Mouse (Mus musculus) naive thymus-derived CD4-positive, alpha-beta T cell, adult 2 months (primary cell): ENCODE measurements around the gene Pcsk6.
"Not testable (repeated sequence)": the region's sequence is repeated elsewhere in the genome, so short reads cannot be mapped to it uniquely, and the experiment has no call there.

Source experiments
- DNase-seq: peaks from one replicate; pipeline ENCODE4 v3.0.0-alpha.2; 2011; ENCODE audit warnings: low read depth

Pcsk6 gene

GRCm38 (mm10) chr7:65861591-65862472 lies at the start of gene Pcsk6:
Gene Pcsk6, plus strand, starts transcription at chr7:65861734.
- DNase-seq: no peak

DNA sequence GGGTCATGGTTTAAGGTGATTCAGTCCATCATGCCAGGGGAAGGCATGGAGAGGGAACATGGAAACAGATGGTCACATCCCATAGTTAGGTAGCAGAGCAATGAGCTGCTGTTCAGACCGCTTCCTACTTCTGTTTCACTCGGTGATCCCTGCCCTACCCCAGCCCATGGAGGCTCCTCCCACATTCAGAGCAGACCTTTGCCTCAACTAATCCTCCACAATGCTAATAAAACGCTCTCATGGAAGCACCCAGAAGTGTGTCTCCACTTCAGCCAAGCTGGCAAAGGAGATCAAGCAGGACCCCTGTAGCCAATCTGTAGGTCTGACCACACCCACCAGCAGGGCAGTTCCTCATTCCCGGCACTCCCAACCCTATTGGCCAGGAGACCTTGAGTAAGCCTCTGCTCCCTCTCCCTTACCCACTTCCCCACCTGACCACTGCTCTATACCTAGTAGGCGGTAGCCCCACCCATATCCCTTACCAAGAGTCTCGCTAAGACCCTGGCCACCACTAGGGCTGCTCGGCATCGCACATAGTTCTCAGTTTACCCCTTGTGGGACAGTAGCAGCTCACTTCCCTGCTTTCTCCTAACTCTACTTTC lies 47.8 kb upstream of the Pcsk6 start:
- DNase-seq: no peak

GRCm38 (mm10) chr7:65817564-65817963 lies 44.0 kb upstream of the Pcsk6 start:
- DNase-seq: no peak

DNA sequence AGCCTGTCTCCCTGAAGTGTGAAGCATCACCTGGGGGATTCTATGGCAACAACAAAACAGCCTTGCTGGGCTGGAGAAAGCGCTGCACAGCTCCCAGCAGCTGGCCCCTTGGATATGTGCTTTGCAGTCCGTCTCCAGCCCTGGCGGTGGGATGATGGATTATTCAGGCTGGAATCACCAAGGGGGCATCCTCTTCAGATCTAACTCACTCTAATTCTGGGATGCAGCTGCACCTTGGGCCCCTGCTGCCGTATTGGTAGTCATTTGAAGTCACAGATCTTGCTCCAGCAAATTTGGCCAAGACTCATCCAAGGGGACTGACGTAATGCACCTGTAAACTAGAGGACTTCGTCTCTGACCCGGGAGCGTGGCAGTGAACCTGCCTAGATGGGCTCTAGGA lies 41.1 kb upstream of the Pcsk6 start:
- DNase-seq: no peak

DNA sequence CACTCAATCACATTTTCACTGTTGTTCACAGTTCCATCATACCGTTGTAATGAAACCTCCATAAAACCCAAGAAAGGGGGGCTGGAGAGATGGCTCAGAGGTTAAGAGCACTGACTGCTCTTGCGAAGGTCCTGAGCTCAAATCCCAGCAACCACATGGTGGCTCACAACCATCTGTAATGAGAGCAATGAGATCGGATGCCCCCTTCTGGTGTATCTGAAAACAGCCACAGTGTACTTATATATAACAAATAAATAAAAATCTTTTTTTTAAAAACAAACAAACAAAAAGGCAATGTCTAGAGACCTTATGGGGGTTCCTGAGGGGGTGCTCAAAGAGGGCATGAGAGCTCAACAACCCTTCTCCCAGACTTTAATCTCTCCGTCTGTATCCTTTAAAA lies 39.6 kb upstream of the Pcsk6 start:
- DNase-seq: not testable (repeated sequence)

DNA sequence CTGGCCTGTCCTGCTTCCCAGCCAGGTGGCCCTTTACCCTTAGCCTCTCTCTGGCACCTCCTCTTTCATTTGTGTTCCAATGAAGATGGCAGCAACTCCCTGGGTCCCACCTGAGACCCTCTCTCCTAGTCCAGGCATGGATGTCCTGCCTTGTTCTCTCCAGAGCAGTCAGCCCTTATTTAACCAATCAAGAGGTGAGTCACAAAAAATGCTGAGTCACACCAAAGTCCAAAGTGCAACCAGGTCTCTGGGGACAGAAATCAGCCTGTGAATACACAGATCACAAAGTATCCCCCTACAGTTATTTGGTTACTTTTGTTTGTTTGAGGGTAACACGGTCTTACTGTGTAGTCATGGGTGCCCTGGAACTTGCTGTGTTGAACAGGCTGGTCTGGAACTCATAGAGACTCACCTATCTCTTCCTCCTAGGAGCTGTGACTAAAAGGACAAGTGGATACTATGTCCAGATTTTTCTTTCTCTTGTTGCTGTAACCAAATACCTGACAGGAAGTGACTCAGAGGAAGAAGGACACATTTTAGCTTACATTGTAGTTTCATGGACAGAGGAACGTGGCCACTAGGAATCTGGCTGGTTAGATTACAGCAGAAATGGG lies 38.9 kb upstream of the Pcsk6 start:
- no peak for DNase-seq

DNA sequence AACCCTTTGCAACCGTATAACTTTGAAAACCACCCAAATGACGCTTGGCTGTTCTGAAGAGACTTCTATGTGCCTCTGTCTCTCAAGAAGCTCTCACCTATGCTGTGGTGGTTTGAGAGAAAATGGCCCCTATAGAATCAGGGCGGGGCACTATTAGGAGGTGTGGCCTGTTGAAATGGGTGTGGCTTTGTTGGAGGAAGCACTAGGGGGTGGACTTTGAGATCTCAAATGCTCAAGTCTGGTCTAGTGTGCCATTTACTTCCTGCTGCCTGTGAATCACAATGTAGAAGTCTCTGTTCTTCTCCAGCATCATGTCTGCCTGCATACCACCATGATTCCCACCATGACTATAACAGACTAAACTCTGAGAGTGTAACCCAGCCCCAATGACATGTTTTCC lies 21.8 kb upstream of the Pcsk6 start:
- no peak for DNase-seq

GRCm38 (mm10) chr7:65843210-65843609 lies 18.3 kb upstream of the Pcsk6 start:
- no peak for DNase-seq

GRCm38 (mm10) chr7:65860981-65861380 lies 553 bp upstream of the Pcsk6 start:
- no peak for DNase-seq

DNA sequence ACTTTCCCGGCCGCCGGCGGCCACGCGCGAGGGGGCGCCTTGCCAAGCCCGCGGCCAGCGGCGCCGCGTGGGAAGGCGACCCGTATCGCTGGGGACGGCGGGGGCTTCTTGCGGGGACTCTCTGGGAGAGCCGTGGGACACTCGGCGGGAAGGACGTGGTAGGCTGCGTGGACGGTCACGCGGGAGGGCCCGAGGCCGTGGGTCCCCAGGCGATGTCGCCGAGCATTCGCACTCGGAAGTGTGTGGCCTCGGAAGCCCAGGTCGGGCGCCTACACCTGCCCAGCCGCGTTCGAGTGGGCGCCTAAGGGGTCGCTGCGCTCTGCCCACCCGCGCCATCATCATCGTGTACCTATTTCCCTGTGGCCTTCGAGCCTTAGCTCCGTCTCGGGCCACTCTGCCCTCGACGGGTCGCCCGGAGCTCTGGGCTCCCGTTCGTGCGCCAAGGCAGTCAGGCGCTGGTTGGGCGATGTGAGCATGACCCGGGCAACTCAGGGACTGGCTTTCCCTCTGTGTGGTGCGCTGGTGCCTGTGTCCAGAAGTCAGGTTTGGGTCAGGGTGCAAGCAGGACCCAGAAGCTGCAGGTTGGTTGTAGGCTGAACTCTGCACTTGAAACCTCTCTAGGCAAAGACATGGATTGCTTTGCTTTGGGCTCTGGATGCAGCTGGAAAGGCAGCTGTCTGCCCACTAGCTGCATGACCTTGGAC lies 1.1 kb downstream of the Pcsk6 start:
- no peak for DNase-seq

DNA sequence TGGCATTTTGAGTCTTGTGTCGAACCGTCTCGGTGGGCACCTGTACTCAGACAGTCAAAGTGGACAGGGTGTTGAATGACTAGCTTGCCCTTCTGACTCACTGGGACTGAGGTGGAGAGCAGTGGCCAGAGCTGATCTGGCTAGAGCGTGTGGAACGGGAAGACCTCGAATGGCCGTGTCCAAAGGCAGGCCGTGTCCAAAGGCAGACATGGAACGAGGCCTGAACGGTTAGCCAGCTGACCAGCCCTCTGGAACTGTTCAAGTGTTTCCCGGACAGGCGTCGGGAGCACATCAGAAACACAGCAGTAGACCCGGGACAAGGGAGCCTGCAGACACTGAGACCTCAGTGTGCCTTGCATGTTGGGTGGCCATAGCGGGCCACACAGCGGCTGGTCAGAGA lies 7.6 kb downstream of the Pcsk6 start:
- no peak for DNase-seq

DNA sequence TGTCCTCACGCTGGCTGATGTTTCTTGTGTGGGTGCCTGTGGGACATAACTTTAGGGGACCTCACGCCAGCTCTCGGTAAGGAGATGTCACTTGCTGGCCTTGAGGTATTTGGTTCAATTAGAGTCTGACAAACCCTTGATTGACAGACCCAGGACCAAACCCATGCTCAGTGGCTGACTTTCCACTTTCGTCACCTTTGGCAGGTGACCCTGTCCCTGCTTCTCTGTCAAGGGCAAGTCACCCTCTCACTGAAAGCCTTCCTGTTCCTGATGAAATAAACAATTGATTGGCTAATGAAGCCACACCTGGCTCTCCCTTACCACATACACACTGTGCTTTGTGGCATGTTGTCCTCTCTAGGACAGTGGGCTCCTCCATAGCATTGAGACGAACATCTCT lies 8.3 kb downstream of the Pcsk6 start:
- no peak for DNase-seq

DNA sequence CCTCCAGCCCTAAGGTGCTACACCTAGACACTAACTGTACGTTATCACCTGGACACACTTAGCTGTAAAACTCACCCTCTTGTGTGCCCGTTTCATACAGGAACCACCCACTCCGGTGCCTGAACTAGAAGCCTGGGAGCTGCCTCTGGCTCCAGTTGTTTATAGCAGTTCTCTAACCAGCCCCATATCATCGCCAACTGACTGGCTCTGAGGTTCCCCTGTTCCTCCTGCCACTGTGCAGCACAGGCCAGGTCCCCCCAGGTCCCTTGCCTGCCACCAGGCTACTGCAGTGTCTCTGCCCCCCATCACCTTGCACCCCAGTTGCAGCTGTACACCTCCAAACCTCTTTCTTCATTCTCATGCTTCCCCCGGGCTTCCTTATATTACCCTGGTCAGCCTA lies 8.7 kb downstream of the Pcsk6 start:
- no peak for DNase-seq

- DNase-seq: no peak
Measured at GRCm38 (mm10) chr7:65870928-65871580, 9.5 kb downstream of the Pcsk6 start.

DNA sequence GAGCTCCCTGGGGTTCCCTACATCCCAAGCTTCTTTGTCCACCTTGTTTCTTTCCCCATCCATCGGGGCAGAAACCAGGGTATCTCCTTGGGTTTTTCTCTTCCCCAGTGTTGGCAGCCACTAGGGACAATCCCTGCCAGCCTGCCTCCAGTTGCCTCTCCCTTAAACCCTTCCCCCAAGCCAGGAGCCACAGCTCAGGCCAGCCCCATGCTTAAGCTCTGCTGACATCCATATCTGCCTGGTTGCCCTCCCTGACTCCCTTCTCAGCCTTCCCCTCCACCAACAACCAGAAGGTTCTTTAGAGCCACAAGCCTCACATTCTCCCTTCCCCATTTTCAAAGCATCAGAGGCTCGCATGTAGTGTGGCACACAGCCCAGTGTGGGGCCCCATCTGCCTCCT lies 10.3 kb downstream of the Pcsk6 start:
- no peak for DNase-seq

DNA sequence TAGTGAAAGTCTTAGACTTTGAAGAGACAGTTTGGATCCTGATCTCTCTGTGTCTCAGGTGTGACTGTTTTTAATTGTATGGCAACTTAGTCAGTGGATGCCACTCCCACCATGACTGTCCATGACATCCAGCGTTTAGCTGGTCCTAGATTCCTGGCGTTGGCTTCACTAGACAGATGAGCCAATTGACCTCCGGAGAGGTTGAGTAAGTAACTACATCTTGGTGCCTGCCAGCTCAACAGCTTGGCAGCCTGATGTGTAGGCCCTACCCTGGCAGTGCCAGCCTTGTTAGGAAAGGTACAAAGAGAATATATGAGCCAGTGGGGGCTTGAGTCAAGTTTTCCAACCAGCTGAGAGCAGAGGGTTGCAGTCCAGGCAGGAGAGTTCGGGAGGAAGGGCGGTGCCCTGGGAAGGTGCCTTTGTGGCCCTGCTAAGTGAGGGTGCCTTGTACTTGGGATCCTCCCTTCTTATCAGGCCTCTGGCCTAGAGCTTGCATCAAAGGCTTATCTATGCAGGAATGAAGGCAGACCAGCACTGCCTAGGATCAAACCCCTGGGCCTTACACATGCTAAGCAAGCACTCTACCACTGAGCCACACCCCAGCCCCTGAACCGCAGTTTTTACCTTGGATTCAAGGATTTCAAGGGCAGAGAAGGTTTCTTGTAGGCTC lies 11.8 kb downstream of the Pcsk6 start:
- no peak for DNase-seq

DNA sequence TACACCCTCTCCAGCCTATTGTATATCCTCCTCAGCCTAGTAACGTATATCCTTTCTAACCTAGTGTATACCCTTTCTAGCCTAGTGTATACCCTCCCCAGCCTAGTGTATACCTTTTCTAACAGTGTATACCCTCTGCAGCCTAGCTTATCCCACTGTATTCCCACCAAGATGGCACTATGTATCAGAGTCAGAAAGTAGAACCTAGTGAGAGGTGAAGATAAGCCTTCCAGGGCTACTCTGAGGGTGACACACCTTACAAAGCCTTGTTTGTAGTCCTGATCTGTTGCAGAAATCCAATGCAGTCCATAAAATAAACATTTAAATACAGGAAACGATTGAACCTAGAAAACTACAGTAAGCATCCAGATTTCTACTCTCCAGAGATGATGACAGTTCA lies 12.4 kb downstream of the Pcsk6 start:
- no peak for DNase-seq

- no peak for DNase-seq
Measured at GRCm38 (mm10) chr7:65876596-65876995, 15.1 kb downstream of the Pcsk6 start.

- DNase-seq: no peak
Measured at GRCm38 (mm10) chr7:65878234-65878633, 16.7 kb downstream of the Pcsk6 start.

DNA sequence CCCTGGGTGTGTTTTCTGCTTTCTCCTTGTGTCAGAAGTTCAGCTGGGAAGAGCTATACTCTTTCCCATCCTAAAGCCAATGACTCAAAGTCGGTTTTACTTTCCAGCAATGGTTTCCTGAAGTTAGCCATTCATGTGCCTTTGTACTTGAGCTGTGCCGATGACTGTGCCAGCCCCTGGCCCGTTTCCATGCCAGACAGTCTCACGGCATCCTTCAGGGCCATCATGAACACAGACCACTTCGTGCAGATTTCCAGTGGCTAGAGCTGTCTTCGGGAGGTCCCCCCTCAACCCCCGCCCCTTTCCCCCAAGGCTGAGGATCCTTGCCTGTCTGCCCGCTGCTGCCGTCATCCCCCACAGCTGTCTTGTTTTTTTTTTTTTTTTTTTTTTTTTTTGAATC lies 17.8 kb downstream of the Pcsk6 start:
- DNase-seq: no peak

DNA sequence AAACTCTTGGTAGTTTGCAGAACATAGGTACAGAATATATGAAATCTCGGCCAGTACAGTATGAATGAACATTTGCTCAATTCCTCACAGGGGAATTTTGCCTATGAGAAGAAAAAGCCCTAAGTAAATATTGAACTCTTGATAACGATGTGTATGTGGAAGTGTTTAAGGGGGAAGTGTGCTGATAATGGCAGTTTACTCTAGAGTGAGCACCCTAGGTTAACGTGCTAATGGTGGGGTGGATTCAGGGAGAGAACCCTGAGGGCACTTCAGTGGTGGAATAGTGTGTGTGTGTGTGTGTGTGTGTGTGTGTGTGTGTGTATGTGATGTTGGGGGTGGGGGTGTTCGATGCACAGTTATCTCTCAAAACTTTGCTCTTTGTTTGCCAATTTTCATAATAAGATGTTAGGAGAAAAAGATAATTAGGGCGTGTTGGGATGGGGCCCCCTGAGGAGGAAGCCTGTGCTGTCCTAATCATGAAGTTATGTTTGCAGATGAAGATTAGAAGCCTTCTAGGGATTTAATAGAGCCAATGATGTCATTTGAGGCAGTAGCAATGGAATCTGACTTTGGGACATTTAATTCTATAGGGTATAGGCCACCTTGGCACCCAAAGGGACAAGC lies 19.2 kb downstream of the Pcsk6 start:
- DNase-seq: no peak
